Mouse (Mus musculus) stomach, embryonic 16.5 days (tissue): ENCODE data around the gene Sell. TPM values are rescaled to one million over a fixed set of nuclear protein-coding genes. Genes with fewer than 3 reads are reported as not detected.

Experiments used
- ATAC-seq: fragments of 200-750 bp; cut with Nextera tagmentation; 2 replicates; pipeline ENCODE4 v1.8.0; 2017; ENCODE audit warnings: moderate number of reproducible peaks, moderate TSS enrichment; ENCODE audit not compliant: insufficient read depth, low FRiP score
- H3K27ac ChIP-seq: fragments of 300-500 bp; sonication (generic); 2 replicates; pipeline ENCODE4 v1.5.1; 2014; ENCODE audit warnings: low read length
- H3K27me3 ChIP-seq: fragments of 300-500 bp; sonication (generic); 2 replicates; pipeline ENCODE4 v1.6.1; 2014; ENCODE audit warnings: low read length, control low read depth, mixed read lengths; ENCODE audit not compliant: control insufficient read depth, insufficient read depth
- H3K36me3 ChIP-seq: fragments of 300-500 bp; sonication (generic); 2 replicates; pipeline ENCODE4 v1.6.1; 2014; ENCODE audit warnings: low read length; ENCODE audit not compliant: control insufficient read depth, insufficient read depth
- H3K4me1 ChIP-seq: fragments of 300-500 bp; sonication (generic); 2 replicates; pipeline ENCODE4 v1.6.1; 2014; ENCODE audit warnings: low read length, control low read depth, mixed read lengths; ENCODE audit not compliant: control insufficient read depth, insufficient read depth
- H3K4me2 ChIP-seq: fragments of 300-500 bp; sonication (generic); 2 replicates; pipeline ENCODE4 v1.6.1; 2014; ENCODE audit warnings: low read depth, low read length, mixed read lengths
- H3K4me3 ChIP-seq: fragments of 300-500 bp; sonication (generic); replicated peaks from 2 replicates; pipeline ENCODE4 v1.5.1; 2014; ENCODE audit warnings: mild to moderate bottlenecking, low read length
- H3K9ac ChIP-seq: fragments of 300-500 bp; sonication (generic); 2 replicates; pipeline ENCODE4 v1.6.1; 2014; ENCODE audit warnings: low read length
- H3K9me3 ChIP-seq: fragments of 300-500 bp; sonication (generic); replicated peaks from 2 replicates; pipeline ENCODE4 v1.6.1; 2016; ENCODE audit warnings: low read length, control low read depth; ENCODE audit not compliant: control insufficient read depth
- WGBS: fragments of 180-500 bp; shearing (Covaris S2); extraction: QIAGEN DNeasy Blood & Tissue Kit; methylation state at CpG from one replicate; pipeline ENCODE4 v1.1.7; 2014; 5-methylcytosine and 5-hydroxymethylcytosine counted together
- polyA plus RNA-seq: library from polyadenylated mRNA; unstranded; fragments of >200 nt; fragmentation: Nextera tagmentation; extraction: Ambion mirVana; gene quantifications from 2 replicates; pipeline ENCODE4 v1.2.1, GENCODE M21; 2015

Sell gene
- polyA plus RNA-seq, 1 experiment from 2014 or later = 4.7 TPM

- Histone ChIP-seq H3K9ac (no peak overlapping the region), H3K27me3 (no peaks in the 10 kb centered on the region), H3K4me3 (no peak overlapping the region), H3K9me3 (no peaks in the 10 kb centered on the region), H3K4me1 (no peaks in the 10 kb centered on the region), H3K27ac (no peak overlapping the region), H3K36me3 (no peaks in the 10 kb centered on the region), H3K4me2 (no peak overlapping the region)
- ATAC-seq = no peak
- 74% methylated on average over 11 of the region's 11 CpGs for WGBS
Observed at GRCm38 (mm10) chr1:164079091-164079490, 17.3 kb downstream of the Sell start.

GRCm38 (mm10) chr1:164083046-164083445 is 21.3 kb downstream of the Sell start:
- Histone ChIP-seq H3K4me1 (no peaks in the 10 kb centered on the region), H3K4me3 (no peak overlapping the region), H3K9ac (no peak overlapping the region), H3K27ac (no peak overlapping the region), H3K4me2 (no peak overlapping the region), H3K9me3 (no peaks in the 10 kb centered on the region), H3K27me3 (no peaks in the 10 kb centered on the region), H3K36me3 (no peaks in the 10 kb centered on the region)
- 83% methylated on average over 4 of the region's 4 CpGs for WGBS
- ATAC-seq = no peak

GRCm38 (mm10) chr1:164086797-164087196 is 25.0 kb downstream of the Sell start:
- H3K4me2 ChIP-seq = no peak overlapping the region
- no peaks in the 10 kb centered on the region for H3K4me1 ChIP-seq
- H3K27ac ChIP-seq = no peak overlapping the region
- WGBS = 85% methylated on average over 3 of the region's 3 CpGs
- H3K9me3 ChIP-seq = no peaks in the 10 kb centered on the region
- H3K4me3 ChIP-seq = no peak overlapping the region
- H3K9ac ChIP-seq = no peak overlapping the region
- H3K27me3 ChIP-seq = no peaks in the 10 kb centered on the region
- H3K36me3 ChIP-seq = no peaks in the 10 kb centered on the region
- no peak for ATAC-seq

GRCm38 (mm10) chr1:164087872-164088271 is 26.1 kb downstream of the Sell start:
- 90% methylated on average over 5 of the region's 5 CpGs for WGBS
- ATAC-seq = no peak
- H3K9me3 ChIP-seq = no peaks in the 10 kb centered on the region
- H3K4me2 ChIP-seq = no peak overlapping the region
- no peak overlapping the region for H3K27ac ChIP-seq
- no peaks in the 10 kb centered on the region for H3K36me3 ChIP-seq
- H3K4me1 ChIP-seq = no peaks in the 10 kb centered on the region
- H3K27me3 ChIP-seq = no peaks in the 10 kb centered on the region
- H3K4me3 ChIP-seq = no peak overlapping the region
- no peak overlapping the region for H3K9ac ChIP-seq

GRCm38 (mm10) chr1:164096780-164097179 is 35.0 kb downstream of the Sell start:
- ATAC-seq = no peak
- H3K9ac ChIP-seq = no peak overlapping the region
- H3K4me3 ChIP-seq = no peak overlapping the region
- no peak overlapping the region for H3K4me2 ChIP-seq
- WGBS = 23% methylated on average over 6 of the region's 6 CpGs
- H3K4me1 ChIP-seq = no peaks in the 10 kb centered on the region
- H3K27me3 ChIP-seq = no peaks in the 10 kb centered on the region
- H3K36me3 ChIP-seq = no peaks in the 10 kb centered on the region
- H3K27ac ChIP-seq = no peak overlapping the region
- H3K9me3 ChIP-seq = no peaks in the 10 kb centered on the region

- Histone ChIP-seq H3K27ac (no peak overlapping the region), H3K27me3 (no peaks in the 10 kb centered on the region), H3K4me2 (no peak overlapping the region), H3K9ac (no peak overlapping the region), H3K36me3 (no peaks in the 10 kb centered on the region), H3K4me3 (no peak overlapping the region), H3K9me3 (no peaks in the 10 kb centered on the region), H3K4me1 (no peaks in the 10 kb centered on the region)
- WGBS = 68% methylated on average over 2 of the region's 2 CpGs
- ATAC-seq = no peak
Observed at GRCm38 (mm10) chr1:164097911-164098310, 36.1 kb downstream of the Sell start.

GRCm38 (mm10) chr1:164098372-164098771 is 36.6 kb downstream of the Sell start:
- Histone ChIP-seq H3K9ac (no peak overlapping the region), H3K4me3 (no peak overlapping the region)

GRCm38 (mm10) chr1:164109763-164110162 is 48.0 kb downstream of the Sell start:
- H3K4me1 ChIP-seq = no peaks in the 10 kb centered on the region
- no peak for ATAC-seq
- no peaks in the 10 kb centered on the region for H3K27me3 ChIP-seq
- H3K4me3 ChIP-seq = no peak overlapping the region
- no peak overlapping the region for H3K4me2 ChIP-seq
- 74% methylated on average over 2 of the region's 2 CpGs for WGBS
- H3K9me3 ChIP-seq = no peaks in the 10 kb centered on the region
- H3K27ac ChIP-seq = no peak overlapping the region
- H3K36me3 ChIP-seq = no peaks in the 10 kb centered on the region
- H3K9ac ChIP-seq = no peak overlapping the region

More at GRCm38 (mm10) chr1:164098372-164098771, 36.6 kb downstream of the Sell start:
- no peak overlapping the region for H3K4me2 ChIP-seq
- no peak for ATAC-seq
- H3K4me1 ChIP-seq = no peaks in the 10 kb centered on the region
- WGBS = 70% methylated on average over 2 of the region's 2 CpGs
- no peaks in the 10 kb centered on the region for H3K36me3 ChIP-seq
- H3K27me3 ChIP-seq = no peaks in the 10 kb centered on the region
- no peaks in the 10 kb centered on the region for H3K9me3 ChIP-seq
- H3K27ac ChIP-seq = no peak overlapping the region

GRCm38 (mm10) chr1:164110591-164111329 is 49.0 kb downstream of the Sell start:
- WGBS = 93% methylated on average over 9 of the region's 9 CpGs
- Histone ChIP-seq H3K9me3 (no peaks in the 10 kb centered on the region), H3K4me3 (no peak overlapping the region), H3K4me2 (no peak overlapping the region), H3K9ac (no peak overlapping the region), H3K27me3 (no peaks in the 10 kb centered on the region), H3K4me1 (no peaks in the 10 kb centered on the region), H3K27ac (no peak overlapping the region), H3K36me3 (no peaks in the 10 kb centered on the region)
- ATAC-seq = no peak
